Mouse (Mus musculus) liver, postnatal 0 days (tissue): ENCODE results near the gene Smarce1.

Experiments
- CTCF ChIP-seq: sonication (generic); IDR thresholded peaks from 2 replicates; pipeline ENCODE4 v1.5.1; 2016; ENCODE audit warnings: antibody characterized with exemption, low read depth
- EP300 ChIP-seq: IDR thresholded peaks from 2 replicates; pipeline ENCODE4 v1.6.1; 2016; ENCODE audit warnings: antibody characterized with exemption, low read depth, mild to moderate bottlenecking

DNA sequence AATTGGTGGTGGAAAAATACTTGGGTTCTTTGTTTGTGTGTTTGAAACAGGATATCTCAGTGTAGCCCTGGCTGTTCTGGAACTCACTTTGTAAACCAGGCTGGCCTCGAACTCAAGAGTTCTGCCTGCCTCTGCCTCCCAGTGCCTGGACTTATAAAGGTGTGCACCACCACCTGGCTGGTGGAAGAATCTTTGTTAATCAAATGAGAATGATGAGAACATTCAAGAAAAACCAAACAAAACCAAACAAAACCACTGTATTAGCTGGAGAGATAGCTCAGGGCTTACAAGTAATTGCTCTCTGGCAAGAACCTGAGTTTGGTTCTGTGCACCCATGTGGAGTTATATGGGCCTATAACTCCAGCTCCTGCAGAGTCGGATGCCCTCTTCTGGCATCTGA is 61.4 kb downstream of the Smarce1 start:
- TF ChIP-seq CTCF (no peak), EP300 (no peak)
